In genomic region chr11:114217245-114217757, GRCm38 (mm10) we compare ENCODE assay signal across 9 mouse cellular contexts.
DNase-seq lines count a peak whose midpoint lies in the region; ATAC-seq and TF ChIP-seq lines count a peak whose summit lies in the region.
"Had no signal": no experiment of that assay in that cellular context is flagged by ENCODE, and none has a peak within 500 bp of the region (broad histone marks: within the 10 kb centered on the region; RNA-seq: fewer than 3 reads in every experiment).

No protein-coding gene starts in this region.

- H3K9me3 ChIP-seq in kidney, postnatal 0 days (replicated peaks; ENCODE audit: low read length): no peaks in the 10 kb centered on the region
- no peaks in the 10 kb centered on the region for H3K9me3 ChIP-seq in embryonic facial prominence, embryonic 11.5 days (replicated peaks; ENCODE audit: control insufficient read depth, low read length)
- no peaks in the 10 kb centered on the region for H3K9me3 ChIP-seq in intestine, embryonic 16.5 days (ENCODE audit: control insufficient read depth, low read length)
- no peaks in the 10 kb centered on the region for H3K9me3 ChIP-seq in neural tube, embryonic 13.5 days

- peak overlapping the region; percentile 16; the same call in 1 of the 2 replicates for H3K4me3 ChIP-seq in kidney, postnatal 0 days (replicated peaks; ENCODE audit: low read depth, low read length)
- H3K4me3 ChIP-seq in kidney, adult 2 months (ENCODE audit: insufficient read depth, low read depth, low read length): no peak overlapping the region
- H3K4me3 ChIP-seq in embryonic facial prominence, embryonic 11.5 days (ENCODE audit: low read depth, low read length): peak overlapping the region; percentile 19; the same call in 1 of the 2 replicates
- peak overlapping the region; percentile 27; the same call in 1 of the 2 replicates for H3K4me3 ChIP-seq in intestine, embryonic 16.5 days (ENCODE audit: low read length)
- H3K4me3 ChIP-seq in neural tube, embryonic 13.5 days: peak overlapping the region; percentile 16

- H3K27me3 ChIP-seq in kidney, postnatal 0 days (ENCODE audit: insufficient read depth, low read length): no peaks in the 10 kb centered on the region
- H3K27me3 ChIP-seq in kidney, adult 2 months (replicated peaks; ENCODE audit: control insufficient read depth, insufficient read depth, low read length): no peaks in the 10 kb centered on the region
- H3K27me3 ChIP-seq in embryonic facial prominence, embryonic 11.5 days (ENCODE audit: control insufficient read depth, insufficient read depth, low read length): peaks cover 2% of the 10 kb centered on the region; the same call in 1 of the 2 replicates
- no peaks in the 10 kb centered on the region for H3K27me3 ChIP-seq in intestine, embryonic 16.5 days (replicated peaks; ENCODE audit: control insufficient read depth, insufficient read depth, low read length)
- no peaks in the 10 kb centered on the region for H3K27me3 ChIP-seq in neural tube, embryonic 13.5 days

- WGBS in kidney, postnatal 0 days: 5% methylated on average over 15 of the region's 15 CpGs
- 8% methylated on average over 15 of the region's 15 CpGs for WGBS in kidney, adult 2 months
- WGBS in embryonic facial prominence, embryonic 11.5 days: under 1% methylated on average over 15 of the region's 15 CpGs
- WGBS in intestine, embryonic 16.5 days: 8% methylated on average over 15 of the region's 15 CpGs
- under 1% methylated on average over 15 of the region's 15 CpGs for WGBS in neural tube, embryonic 13.5 days

- H3K9ac ChIP-seq in kidney, postnatal 0 days (ENCODE audit: low read depth, low read length): 0 out of 2 replicates have a peak overlapping the region, but pooled peaks have one; percentile 8
- H3K9ac ChIP-seq in embryonic facial prominence, embryonic 11.5 days (replicated peaks; ENCODE audit: low read length): peak overlapping the region; percentile 30
- no peak overlapping the region for H3K9ac ChIP-seq in intestine, embryonic 16.5 days (ENCODE audit: low read depth, low read length)
- H3K9ac ChIP-seq in neural tube, embryonic 13.5 days: peak overlapping the region; percentile 31

- no peak for DNase-seq in kidney, postnatal 0 days (ENCODE audit: low spot score)
- DNase-seq in kidney, adult 2 months: no peak
- DNase-seq in embryonic facial prominence, embryonic 11.5 days (ENCODE audit: low spot score): peak; percentile 44
- DNase-seq in ovary, postnatal 10 days (ENCODE audit: low spot score): no peak
- DNase-seq in left cerebral cortex, postnatal 14 days (ENCODE audit: low spot score in 2 of 2): no peak
- no peak for DNase-seq in layer of hippocampus, adult 9-11 months

- H3K36me3 ChIP-seq in kidney, postnatal 0 days (ENCODE audit: insufficient read depth, low read length): no peaks in the 10 kb centered on the region
- no peaks in the 10 kb centered on the region for H3K36me3 ChIP-seq in kidney, adult 2 months (ENCODE audit: control insufficient read depth, insufficient read depth, low read length)
- no peaks in the 10 kb centered on the region for H3K36me3 ChIP-seq in embryonic facial prominence, embryonic 11.5 days (replicated peaks; ENCODE audit: control insufficient read depth, insufficient read depth, low read depth, low read length)
- no peaks in the 10 kb centered on the region for H3K36me3 ChIP-seq in intestine, embryonic 16.5 days (ENCODE audit: control insufficient read depth, insufficient read depth, low read length)
- no peaks in the 10 kb centered on the region for H3K36me3 ChIP-seq in neural tube, embryonic 13.5 days

- peaks cover 8% of the 10 kb centered on the region; the same call in 1 of the 2 replicates for H3K4me1 ChIP-seq in kidney, postnatal 0 days (replicated peaks; ENCODE audit: insufficient read depth, low read length)
- H3K4me1 ChIP-seq in kidney, adult 2 months (ENCODE audit: control insufficient read depth, insufficient read depth, low read length): no peaks in the 10 kb centered on the region
- peaks cover 2% of the 10 kb centered on the region; the same call in 1 of the 2 replicates for H3K4me1 ChIP-seq in embryonic facial prominence, embryonic 11.5 days (ENCODE audit: control insufficient read depth, insufficient read depth, low read length)
- peaks cover 15% of the 10 kb centered on the region for H3K4me1 ChIP-seq in intestine, embryonic 16.5 days (ENCODE audit: control insufficient read depth, insufficient read depth, low read length)
- H3K4me1 ChIP-seq in neural tube, embryonic 13.5 days (replicated peaks): peaks cover 41% of the 10 kb centered on the region

- no peak for TF ChIP-seq POLR2A in kidney, adult 2 months (IDR thresholded peaks at IDR 0.05; ENCODE audit: low read depth, low read length)

- peak overlapping the region; percentile 47 for H3K4me2 ChIP-seq in kidney, postnatal 0 days (ENCODE audit: low read length)
- peak overlapping the region; percentile 51 for H3K4me2 ChIP-seq in embryonic facial prominence, embryonic 11.5 days (ENCODE audit: low read depth, low read length)
- H3K4me2 ChIP-seq in intestine, embryonic 16.5 days (ENCODE audit: low read depth, low read length): peak overlapping the region; percentile 51
- H3K4me2 ChIP-seq in neural tube, embryonic 13.5 days: peak overlapping the region; percentile 51

- intact Hi-C loops in left cerebral cortex, postnatal 14 days (cut with DNase I): no loop called here

- no peak overlapping the region for H3K27ac ChIP-seq in kidney, postnatal 0 days
- H3K27ac ChIP-seq in kidney, adult 2 months (ENCODE audit: insufficient read depth, low read depth, low read length): no peak overlapping the region
- H3K27ac ChIP-seq in embryonic facial prominence, embryonic 11.5 days (replicated peaks; ENCODE audit: low read depth, low read length): no peak overlapping the region
- no peak overlapping the region for H3K27ac ChIP-seq in intestine, embryonic 16.5 days (ENCODE audit: low read length)
- no peak overlapping the region for H3K27ac ChIP-seq in neural tube, embryonic 13.5 days (replicated peaks)

- TF ChIP-seq CTCF in kidney, postnatal 0 days (IDR thresholded peaks at IDR 0.05; ENCODE audit: low read depth): no peak
- TF ChIP-seq CTCF in kidney, adult 2 months (conservative IDR thresholded peaks at IDR 0.05; ENCODE audit: insufficient read depth, insufficient read length, low read depth, low read length): no peak

- no peak for ATAC-seq in kidney, postnatal 0 days (replicated peaks; ENCODE audit: low FRiP score, low read depth)
- ATAC-seq in embryonic facial prominence, embryonic 11.5 days (replicated peaks; ENCODE audit: insufficient number of reproducible peaks, low FRiP score, low TSS enrichment, low read depth): peak; percentile 45; the same call in 1 of the 2 replicates
- peak; percentile 58; the same call in 1 of the 2 replicates for ATAC-seq in intestine, embryonic 16.5 days
- no peak for ATAC-seq in neural tube, embryonic 13.5 days (ENCODE audit: low read depth)
- ATAC-seq: Patski had no signal

Comparison
In these comparisons a context has a peak if more than half of its experiments do, and no peak if none do; other contexts are left out.
1. ATAC-seq: peak in embryonic facial prominence, embryonic 11.5 days (single experiment) and intestine, embryonic 16.5 days (single experiment); none in kidney, postnatal 0 days (single experiment) and neural tube, embryonic 13.5 days (single experiment).
2. Peak in every context shown above with its lines, with median percentiles within 50 percentile points of each other: H3K4me2 ChIP-seq.